Mouse (Mus musculus) intestine, embryonic 16.5 days (tissue): ENCODE measurements around the gene Triobp. TPM values are rescaled to one million over a fixed set of nuclear protein-coding genes. Genes with fewer than 3 reads are reported as not detected.
A peak's percentile ranks its signal among the peaks of the same experiment; 100 is the strongest.

Experiments
- ATAC-seq: fragments of 200-750 bp; cut with Nextera tagmentation; 2 replicates; pipeline ENCODE4 v1.8.0; 2017; ENCODE audit warnings: moderate TSS enrichment, moderate library complexity
- H3K27ac ChIP-seq: fragments of 300-500 bp; sonication (generic); 2 replicates; pipeline ENCODE4 v1.5.1; 2014; ENCODE audit warnings: mild to moderate bottlenecking, low read length
- H3K27me3 ChIP-seq: fragments of 300-500 bp; sonication (generic); replicated peaks from 2 replicates; pipeline ENCODE4 v1.6.1; 2014; ENCODE audit warnings: low read length, control low read depth, mixed read lengths; ENCODE audit not compliant: control insufficient read depth, insufficient read depth
- H3K36me3 ChIP-seq: fragments of 300-500 bp; sonication (generic); 2 replicates; pipeline ENCODE4 v1.6.1; 2014; ENCODE audit warnings: low read length, control low read depth; ENCODE audit not compliant: control insufficient read depth, insufficient read depth
- H3K4me1 ChIP-seq: fragments of 300-500 bp; sonication (generic); 2 replicates; pipeline ENCODE4 v1.6.1; 2014; ENCODE audit warnings: low read length, control low read depth, mixed read lengths; ENCODE audit not compliant: control insufficient read depth, insufficient read depth
- H3K4me2 ChIP-seq: fragments of 300-500 bp; sonication (generic); 2 replicates; pipeline ENCODE4 v1.6.1; 2014; ENCODE audit warnings: low read depth, low read length, control low read depth
- H3K4me3 ChIP-seq: fragments of 300-500 bp; sonication (generic); 2 replicates; pipeline ENCODE4 v1.5.1; 2014; ENCODE audit warnings: mild to moderate bottlenecking, low read length
- H3K9ac ChIP-seq: fragments of 300-500 bp; sonication (generic); 2 replicates; pipeline ENCODE4 v1.6.1; 2014; ENCODE audit warnings: low read depth, low read length
- H3K9me3 ChIP-seq: fragments of 300-500 bp; sonication (generic); 2 replicates; pipeline ENCODE4 v1.6.1; 2016; ENCODE audit warnings: low read length, control low read depth; ENCODE audit not compliant: control insufficient read depth
- WGBS: fragments of 180-500 bp; shearing (Covaris S2); extraction: QIAGEN DNeasy Blood & Tissue Kit; methylation state at CpG from one replicate; pipeline ENCODE4 v1.1.7; 2014; 5-methylcytosine and 5-hydroxymethylcytosine counted together
- polyA plus RNA-seq: library from polyadenylated mRNA; unstranded; fragments of >200 nt; fragmentation: Nextera tagmentation; extraction: Ambion mirVana; gene quantifications from 2 replicates; pipeline ENCODE4 v1.2.1, GENCODE M21; 2015

Gene Triobp
- polyA plus RNA-seq, 1 experiment from 2014 or later = 54.3 TPM

GRCm38 (mm10) chr15:79040501-79041416 lies 93.2 kb downstream of the Triobp start:
- peak; percentile 19 for ATAC-seq
- Histone ChIP-seq H3K4me1 (peaks cover 35% of the 10 kb centered on the region), H3K9me3 (no peaks in the 10 kb centered on the region), H3K27me3 (peaks cover 15% of the 10 kb centered on the region), H3K4me2 (peak overlapping the region; percentile 96), H3K9ac (peak overlapping the region; percentile 68), H3K4me3 (peak overlapping the region; percentile 62), H3K27ac (peak overlapping the region; percentile 86), H3K36me3 (0 out of 2 replicates have a peak, but pooled peaks cover 3% of the 10 kb centered on the region)
- WGBS = 15% methylated on average over 24 of the region's 24 CpGs

GRCm38 (mm10) chr15:79041585-79041984 lies 94.1 kb downstream of the Triobp start, which contains the start of gene Galr3:
Galr3 (plus strand) TSS chr15:79041885.
- Histone ChIP-seq H3K4me2 (peak within 1 kb of the TSS; percentile 96), H3K27ac (peak within 1 kb of the TSS; percentile 86), H3K4me1 (peaks cover 35% of the 10 kb centered on the region), H3K9ac (peak within 1 kb of the TSS; percentile 74), H3K4me3 (peak within 1 kb of the TSS; percentile 62), H3K9me3 (no peaks in the 10 kb centered on the region), H3K27me3 (peaks cover 15% of the 10 kb centered on the region), H3K36me3 (0 out of 2 replicates have a peak, but pooled peaks cover 3% of the 10 kb centered on the region)
- no peak for ATAC-seq
- WGBS = 67% methylated on average over 6 of the region's 6 CpGs

DNA sequence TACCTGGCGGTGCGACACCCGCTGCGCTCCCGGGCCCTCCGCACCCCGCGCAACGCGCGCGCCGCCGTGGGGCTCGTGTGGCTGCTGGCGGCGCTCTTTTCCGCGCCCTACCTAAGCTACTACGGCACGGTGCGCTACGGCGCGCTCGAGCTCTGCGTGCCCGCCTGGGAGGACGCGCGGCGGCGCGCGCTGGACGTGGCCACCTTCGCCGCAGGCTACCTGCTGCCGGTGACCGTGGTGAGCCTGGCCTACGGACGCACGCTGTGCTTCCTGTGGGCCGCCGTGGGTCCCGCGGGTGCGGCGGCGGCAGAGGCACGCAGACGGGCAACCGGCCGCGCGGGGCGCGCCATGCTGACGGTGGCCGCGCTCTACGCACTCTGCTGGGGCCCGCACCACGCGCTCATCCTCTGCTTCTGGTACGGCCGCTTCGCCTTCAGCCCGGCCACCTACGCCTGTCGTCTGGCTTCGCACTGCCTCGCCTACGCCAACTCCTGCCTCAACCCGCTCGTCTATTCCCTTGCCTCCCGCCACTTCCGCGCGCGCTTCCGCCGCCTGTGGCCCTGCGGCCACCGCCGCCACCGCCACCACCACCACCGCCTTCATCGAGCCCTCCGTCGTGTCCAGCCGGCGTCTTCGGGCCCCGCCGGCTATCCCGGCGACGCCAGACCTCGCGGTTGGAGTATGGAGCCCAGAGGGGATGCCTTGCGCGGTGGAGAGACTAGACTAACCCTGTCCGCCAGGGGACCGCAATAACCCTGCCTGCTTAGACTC lies 95.4 kb downstream of the Triobp start:
- H3K4me2 ChIP-seq = peak overlapping the region; percentile 96
- peaks cover 15% of the 10 kb centered on the region for H3K27me3 ChIP-seq
- peak overlapping the region; percentile 56 for H3K27ac ChIP-seq
- under 1% methylated on average over 102 of the region's 105 CpGs for WGBS
- H3K9ac ChIP-seq = peak overlapping the region; percentile 74
- H3K4me1 ChIP-seq = peaks cover 29% of the 10 kb centered on the region
- ATAC-seq = no peak
- peak overlapping the region; percentile 62 for H3K4me3 ChIP-seq
- no peaks in the 10 kb centered on the region for H3K9me3 ChIP-seq
- no peaks in the 10 kb centered on the region for H3K36me3 ChIP-seq

GRCm38 (mm10) chr15:79044837-79045236 lies 97.3 kb downstream of the Triobp start:
- Histone ChIP-seq H3K4me3 (no peak overlapping the region), H3K4me1 (peaks cover 26% of the 10 kb centered on the region), H3K9ac (peak overlapping the region; percentile 4; the same call in 1 of the 2 replicates), H3K36me3 (no peaks in the 10 kb centered on the region), H3K27ac (peak overlapping the region; percentile 83), H3K9me3 (no peaks in the 10 kb centered on the region), H3K4me2 (no peak overlapping the region), H3K27me3 (peaks cover 15% of the 10 kb centered on the region)
- peak; percentile 84 for ATAC-seq
- 9% methylated on average over 4 of the region's 4 CpGs for WGBS

DNA sequence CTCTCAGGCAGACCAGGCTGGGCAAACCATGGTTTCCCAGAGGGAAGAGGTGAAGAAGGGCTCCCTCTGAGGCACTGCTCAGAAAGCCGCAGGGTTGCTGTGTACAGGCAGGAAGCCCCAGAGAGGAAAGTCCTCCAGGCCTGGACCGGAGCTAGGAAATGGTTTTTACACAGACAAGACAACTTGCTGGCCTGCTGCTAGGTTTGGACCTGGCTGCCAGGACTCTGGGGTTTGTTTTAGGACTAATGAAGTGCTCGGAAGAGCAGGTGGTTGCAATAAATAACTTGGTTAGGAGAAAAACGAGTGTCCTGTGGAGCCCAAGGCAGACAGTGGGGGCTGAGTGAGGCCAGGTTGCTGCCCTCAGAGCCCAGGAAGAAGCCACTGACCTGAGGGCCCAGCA lies 100.7 kb downstream of the Triobp start:
- 60% methylated on average over 4 of the region's 4 CpGs for WGBS
- H3K4me1 ChIP-seq = peaks cover 29% of the 10 kb centered on the region
- H3K27me3 ChIP-seq = peaks cover 4% of the 10 kb centered on the region; the same call in 1 of the 2 replicates
- no peaks in the 10 kb centered on the region for H3K9me3 ChIP-seq
- H3K4me2 ChIP-seq = no peak overlapping the region
- no peak overlapping the region for H3K27ac ChIP-seq
- H3K9ac ChIP-seq = peak overlapping the region; percentile 12; the same call in 1 of the 2 replicates
- ATAC-seq = no peak
- H3K4me3 ChIP-seq = no peak overlapping the region
- no peaks in the 10 kb centered on the region for H3K36me3 ChIP-seq

GRCm38 (mm10) chr15:79050160-79050845 lies 102.8 kb downstream of the Triobp start:
- Histone ChIP-seq H3K9ac (peak overlapping the region; percentile 27), H3K4me1 (peaks cover 24% of the 10 kb centered on the region), H3K4me2 (peak overlapping the region; percentile 17), H3K9me3 (no peaks in the 10 kb centered on the region), H3K27me3 (no peaks in the 10 kb centered on the region), H3K4me3 (no peak overlapping the region), H3K36me3 (peaks cover 13% of the 10 kb centered on the region), H3K27ac (peak overlapping the region; percentile 96)
- no peak for ATAC-seq
- 51% methylated on average over 9 of the region's 9 CpGs for WGBS

GRCm38 (mm10) chr15:79050964-79051363 lies 103.4 kb downstream of the Triobp start:
- ATAC-seq = peak; percentile 61; the same call in 1 of the 2 replicates
- peak overlapping the region; percentile 27 for H3K9ac ChIP-seq
- 61% methylated on average over 2 of the region's 2 CpGs for WGBS

DNA sequence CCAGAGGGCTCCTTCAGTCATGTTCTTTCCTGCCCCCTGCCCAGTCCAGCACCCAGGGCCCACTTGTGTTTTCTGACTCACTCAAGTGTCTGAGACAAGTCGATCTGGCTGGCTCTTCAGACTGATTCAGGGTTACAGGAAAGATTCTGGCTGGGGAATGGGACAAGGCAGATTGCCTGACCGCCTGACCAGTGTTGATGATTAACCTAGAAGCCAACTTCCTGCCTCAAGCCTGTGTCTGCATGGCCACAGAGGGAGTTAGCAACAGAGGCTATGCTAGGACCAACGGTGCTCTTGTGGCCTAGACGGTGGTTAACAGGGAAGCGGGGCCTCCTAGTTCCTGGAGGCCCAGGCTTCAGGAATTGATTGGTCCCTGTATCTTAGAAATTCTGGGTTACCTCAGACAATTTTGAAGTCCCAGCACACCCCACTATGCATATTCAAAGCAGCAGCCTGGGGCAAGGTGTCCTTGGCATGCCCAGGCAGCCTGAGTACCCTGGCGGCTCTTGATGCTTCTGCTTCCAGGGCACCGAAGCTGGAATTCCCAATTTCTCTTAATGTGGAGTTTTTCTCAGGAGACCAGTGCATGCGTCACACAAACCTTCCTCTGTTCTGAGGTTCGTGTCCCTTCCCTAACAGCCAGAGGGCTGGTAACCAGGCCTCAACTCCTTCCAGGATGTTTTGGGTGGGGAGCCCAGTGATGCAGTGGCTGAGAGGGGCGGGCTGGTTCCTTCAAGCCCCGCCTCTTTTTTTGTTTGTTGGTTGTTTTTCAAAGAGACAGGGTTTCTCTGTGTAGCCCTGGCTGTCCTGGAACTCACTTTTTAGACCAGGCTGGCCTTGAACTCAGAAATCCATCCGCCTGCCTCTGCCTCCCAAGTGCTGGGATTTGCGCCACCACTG lies 104.2 kb downstream of the Triobp start:
- H3K4me3 ChIP-seq = peak overlapping the region; percentile 17
- peaks cover 18% of the 10 kb centered on the region for H3K36me3 ChIP-seq
- H3K9ac ChIP-seq = peak overlapping the region; percentile 27
- H3K4me2 ChIP-seq = peak overlapping the region; percentile 17
- ATAC-seq = peak; percentile 87
- no peaks in the 10 kb centered on the region for H3K27me3 ChIP-seq
- peaks cover 24% of the 10 kb centered on the region for H3K4me1 ChIP-seq
- 60% methylated on average over 13 of the region's 13 CpGs for WGBS
- no peaks in the 10 kb centered on the region for H3K9me3 ChIP-seq
- peak overlapping the region; percentile 96 for H3K27ac ChIP-seq

More at GRCm38 (mm10) chr15:79050964-79051363, 103.4 kb downstream of the Triobp start:
- peak overlapping the region; percentile 17 for H3K4me3 ChIP-seq
- H3K4me2 ChIP-seq = peak overlapping the region; percentile 17
- H3K27me3 ChIP-seq = no peaks in the 10 kb centered on the region
- H3K36me3 ChIP-seq = peaks cover 18% of the 10 kb centered on the region
- H3K9me3 ChIP-seq = no peaks in the 10 kb centered on the region
- H3K27ac ChIP-seq = peak overlapping the region; percentile 96
- H3K4me1 ChIP-seq = peaks cover 24% of the 10 kb centered on the region
